Mouse (Mus musculus) hindbrain, embryonic 16.5 days (tissue): Measurements from ENCODE around the gene Micu1. TPM values are rescaled to one million over a fixed set of nuclear protein-coding genes. Genes with fewer than 3 reads are reported as not detected.

ENCODE experiments used
- ATAC-seq: fragments of 200-750 bp; cut with Nextera tagmentation; 2 replicates; pipeline ENCODE4 v1.8.0; 2017; ENCODE audit warnings: moderate TSS enrichment, moderate library complexity
- H3K27ac ChIP-seq: fragments of 300-500 bp; sonication (generic); 2 replicates; pipeline ENCODE4 v1.5.1; 2014; ENCODE audit warnings: low read depth, mild to moderate bottlenecking, control low read depth, low read length, moderate library complexity
- H3K27me3 ChIP-seq: fragments of 300-500 bp; sonication (generic); replicated peaks from 2 replicates; pipeline ENCODE4 v1.6.1; 2014; ENCODE audit warnings: low read length; ENCODE audit not compliant: control insufficient read depth, insufficient read depth
- H3K36me3 ChIP-seq: fragments of 300-500 bp; sonication (generic); 2 replicates; pipeline ENCODE4 v1.6.1; 2014; ENCODE audit warnings: mild to moderate bottlenecking, low read length, moderate library complexity, mixed read lengths; ENCODE audit not compliant: control insufficient read depth, insufficient read depth
- H3K4me1 ChIP-seq: fragments of 300-500 bp; sonication (generic); 2 replicates; pipeline ENCODE4 v1.6.1; 2014; ENCODE audit warnings: low read depth, low read length; ENCODE audit not compliant: control insufficient read depth, insufficient read depth
- H3K4me2 ChIP-seq: fragments of 300-500 bp; sonication (generic); 2 replicates; pipeline ENCODE4 v1.6.1; 2014; ENCODE audit warnings: mild to moderate bottlenecking, low read length, control low read depth, moderate library complexity
- H3K4me3 ChIP-seq: fragments of 300-500 bp; sonication (generic); 2 replicates; pipeline ENCODE4 v1.5.1; 2014; ENCODE audit warnings: mild to moderate bottlenecking, low read length, control low read depth, moderate library complexity
- H3K9ac ChIP-seq: fragments of 300-500 bp; sonication (generic); 2 replicates; pipeline ENCODE4 v1.6.1; 2014; ENCODE audit warnings: low read depth, mild to moderate bottlenecking, control low read depth, low read length, moderate library complexity
- H3K9me3 ChIP-seq: fragments of 300-500 bp; sonication (generic); 2 replicates; pipeline ENCODE4 v1.6.1; 2014; ENCODE audit warnings: mild to moderate bottlenecking, low read length, moderate library complexity; ENCODE audit not compliant: control insufficient read depth
- WGBS: fragments of 180-500 bp; shearing (Covaris S2); extraction: QIAGEN DNeasy Blood & Tissue Kit; methylation state at CpG from one replicate; pipeline ENCODE4 v1.1.7; 2014; 5-methylcytosine and 5-hydroxymethylcytosine counted together
- polyA plus RNA-seq: library from polyadenylated mRNA; unstranded; fragments of >200 nt; fragmentation: Nextera tagmentation; extraction: Ambion mirVana; gene quantifications from 2 replicates; pipeline ENCODE4 v1.2.1, GENCODE M21; 2015

Micu1 gene
- polyA plus RNA-seq, 1 experiment from 2014 or later, result 85.0 TPM

DNA sequence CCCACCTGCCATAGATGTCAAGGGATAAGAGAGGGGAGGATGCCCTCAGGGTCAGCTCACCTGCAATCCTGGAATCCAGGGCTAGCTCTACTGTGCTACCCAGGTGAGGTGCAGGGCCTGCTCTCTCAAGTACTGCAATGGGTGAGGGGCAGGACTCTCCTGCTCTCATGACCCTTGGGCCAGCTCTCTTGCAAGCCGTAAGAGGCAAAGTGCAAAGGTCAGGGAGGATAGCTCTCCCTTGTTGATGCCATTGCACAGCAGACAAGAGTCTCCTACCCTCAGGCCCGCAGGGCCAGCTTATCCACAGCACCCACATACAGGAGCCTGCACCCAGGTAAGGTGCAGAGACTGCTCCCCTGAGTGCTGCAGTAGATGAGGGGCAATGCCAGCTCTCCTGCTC is 15.2 kb upstream of the Micu1 start:
- Histone ChIP-seq H3K9ac (no peak overlapping the region), H3K4me3 (no peak overlapping the region), H3K27me3 (no peaks in the 10 kb centered on the region), H3K27ac (no peak overlapping the region), H3K36me3 (no peaks in the 10 kb centered on the region), H3K4me2 (no peak overlapping the region), H3K4me1 (no peaks in the 10 kb centered on the region), H3K9me3 (no peaks in the 10 kb centered on the region)
- no peak for ATAC-seq
- 79% methylated on average over 2 of the region's 2 CpGs for WGBS

DNA sequence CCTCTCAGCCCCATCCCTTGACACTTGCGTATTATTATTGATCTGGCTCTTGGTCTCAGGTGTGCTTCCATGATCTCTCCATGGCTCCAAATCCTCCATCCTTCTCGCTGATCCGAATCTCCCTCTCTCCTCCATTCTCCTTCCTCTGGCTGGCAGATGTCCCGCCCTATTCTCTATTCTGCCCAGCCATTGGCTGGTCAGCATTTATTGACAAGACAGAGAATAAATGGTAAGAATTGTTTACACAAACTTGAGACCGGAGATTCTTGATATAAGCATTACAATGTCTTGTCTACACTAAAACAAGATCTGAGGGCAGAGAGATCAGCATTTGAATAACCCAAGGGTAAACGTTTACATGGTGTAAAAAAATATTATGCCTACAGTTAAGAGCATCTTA is 12.4 kb upstream of the Micu1 start:
- H3K4me1 ChIP-seq, result no peaks in the 10 kb centered on the region
- 54% methylated on average over 6 of the region's 6 CpGs for WGBS
- no peak overlapping the region for H3K27ac ChIP-seq
- no peak overlapping the region for H3K4me2 ChIP-seq
- H3K9ac ChIP-seq, result no peak overlapping the region
- no peaks in the 10 kb centered on the region for H3K36me3 ChIP-seq
- no peak overlapping the region for H3K4me3 ChIP-seq
- H3K9me3 ChIP-seq, result no peaks in the 10 kb centered on the region
- no peak for ATAC-seq
- H3K27me3 ChIP-seq, result no peaks in the 10 kb centered on the region

DNA sequence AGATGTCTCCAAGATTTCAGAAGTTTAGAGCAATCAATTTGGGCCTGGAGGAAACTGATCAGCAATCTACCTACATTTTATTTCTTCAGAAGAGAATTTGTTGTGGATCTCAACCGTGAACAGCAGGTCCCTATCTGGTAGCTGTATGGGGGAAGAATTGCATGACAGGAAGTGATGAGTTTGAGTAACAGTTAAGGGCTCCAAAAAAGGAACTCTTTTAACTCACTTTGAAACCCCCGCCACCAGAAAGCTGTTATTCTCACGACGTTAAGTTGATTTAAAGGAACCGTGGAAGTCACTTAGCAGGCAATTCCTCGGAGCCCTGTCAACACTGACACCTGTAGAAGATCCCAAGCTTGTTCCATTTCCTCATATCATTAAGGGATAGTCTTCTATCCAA is 9.8 kb upstream of the Micu1 start:
- no peaks in the 10 kb centered on the region for H3K9me3 ChIP-seq
- no peak overlapping the region for H3K9ac ChIP-seq
- ATAC-seq, result no peak
- no peak overlapping the region for H3K27ac ChIP-seq
- H3K27me3 ChIP-seq, result no peaks in the 10 kb centered on the region
- H3K4me3 ChIP-seq, result no peak overlapping the region
- no peak overlapping the region for H3K4me2 ChIP-seq
- H3K36me3 ChIP-seq, result no peaks in the 10 kb centered on the region
- no peaks in the 10 kb centered on the region for H3K4me1 ChIP-seq
- 86% methylated on average over 6 of the region's 6 CpGs for WGBS

DNA sequence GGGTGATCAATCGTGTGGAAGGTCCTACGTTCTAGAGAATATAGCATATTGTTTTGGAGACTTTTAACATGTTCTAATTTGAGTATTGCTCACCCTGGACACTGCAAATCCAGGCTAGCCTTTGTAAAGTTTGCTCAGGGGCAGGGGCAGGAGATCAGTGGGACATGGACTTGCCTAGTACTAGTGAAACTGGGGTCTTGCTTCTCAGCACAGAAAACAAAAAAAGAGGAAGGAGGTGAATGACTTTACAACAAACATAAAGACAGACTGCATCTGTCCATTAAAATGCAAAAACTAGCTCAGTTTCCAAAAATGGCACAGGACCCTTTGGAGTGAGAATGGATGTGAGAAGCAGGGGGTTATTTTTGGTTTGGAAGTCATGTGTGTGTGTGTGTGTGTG is 8.2 kb upstream of the Micu1 start:
- Histone ChIP-seq H3K36me3 (no peaks in the 10 kb centered on the region), H3K4me3 (no peak overlapping the region), H3K4me1 (no peaks in the 10 kb centered on the region), H3K27ac (no peak overlapping the region), H3K9me3 (no peaks in the 10 kb centered on the region), H3K4me2 (no peak overlapping the region), H3K27me3 (no peaks in the 10 kb centered on the region), H3K9ac (no peak overlapping the region)
- no peak for ATAC-seq
- 84% methylated on average over 2 of the region's 2 CpGs for WGBS

DNA sequence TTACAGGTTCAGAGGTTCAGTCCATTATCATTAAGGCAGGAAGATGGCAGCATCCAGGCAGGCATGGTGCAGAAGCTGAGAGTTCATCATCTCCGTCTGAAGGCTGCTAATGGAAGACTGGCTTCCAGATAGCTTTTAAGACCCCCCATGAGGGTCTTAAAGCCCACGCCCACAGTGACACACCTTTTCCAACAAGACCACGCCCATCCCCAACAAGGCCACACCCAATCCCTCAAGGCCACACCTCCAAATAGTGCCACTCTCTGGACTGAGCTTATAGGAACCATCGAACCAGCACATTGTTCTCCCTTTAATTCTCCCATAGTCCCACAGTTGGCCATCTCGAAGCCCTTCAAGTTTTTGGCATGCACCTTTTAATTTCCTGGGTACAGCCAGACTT is 2.8 kb upstream of the Micu1 start:
- Histone ChIP-seq H3K4me2 (no peak overlapping the region), H3K9me3 (no peaks in the 10 kb centered on the region), H3K4me1 (peaks cover 8% of the 10 kb centered on the region), H3K36me3 (no peaks in the 10 kb centered on the region), H3K27ac (no peak overlapping the region), H3K9ac (no peak overlapping the region), H3K27me3 (no peaks in the 10 kb centered on the region), H3K4me3 (no peak overlapping the region)
- 80% methylated on average over 5 of the region's 5 CpGs for WGBS
- ATAC-seq, result no peak

DNA sequence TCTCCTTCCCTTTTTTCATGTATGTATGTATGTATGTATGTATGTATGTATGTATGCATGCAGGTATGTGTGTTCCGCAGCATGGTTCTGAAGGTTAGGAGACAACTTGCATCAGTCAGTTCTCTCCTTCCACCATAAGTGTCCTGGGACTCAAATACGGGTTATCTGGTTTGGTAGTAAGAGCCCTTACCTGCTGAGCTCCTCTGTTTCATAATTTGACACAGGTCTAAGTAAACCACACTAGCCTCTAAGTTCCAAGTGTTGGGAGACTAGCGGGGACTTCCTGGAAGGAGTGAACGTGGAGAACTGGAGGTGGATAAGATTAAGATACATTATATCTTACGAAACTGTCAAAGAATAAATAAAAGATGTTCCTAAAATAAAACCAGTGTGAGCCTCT is 472 bp upstream of the Micu1 start:
- WGBS, result 44% methylated on average over 5 of the region's 5 CpGs
- Histone ChIP-seq H3K27ac (no peak overlapping the region), H3K36me3 (no peaks in the 10 kb centered on the region), H3K9ac (no peak overlapping the region), H3K4me2 (peak overlapping the region; percentile 80), H3K4me3 (peak overlapping the region; percentile 71), H3K9me3 (no peaks in the 10 kb centered on the region), H3K27me3 (no peaks in the 10 kb centered on the region), H3K4me1 (peaks cover 8% of the 10 kb centered on the region)
- no peak; the same call in 1 of the 2 replicates for ATAC-seq

DNA sequence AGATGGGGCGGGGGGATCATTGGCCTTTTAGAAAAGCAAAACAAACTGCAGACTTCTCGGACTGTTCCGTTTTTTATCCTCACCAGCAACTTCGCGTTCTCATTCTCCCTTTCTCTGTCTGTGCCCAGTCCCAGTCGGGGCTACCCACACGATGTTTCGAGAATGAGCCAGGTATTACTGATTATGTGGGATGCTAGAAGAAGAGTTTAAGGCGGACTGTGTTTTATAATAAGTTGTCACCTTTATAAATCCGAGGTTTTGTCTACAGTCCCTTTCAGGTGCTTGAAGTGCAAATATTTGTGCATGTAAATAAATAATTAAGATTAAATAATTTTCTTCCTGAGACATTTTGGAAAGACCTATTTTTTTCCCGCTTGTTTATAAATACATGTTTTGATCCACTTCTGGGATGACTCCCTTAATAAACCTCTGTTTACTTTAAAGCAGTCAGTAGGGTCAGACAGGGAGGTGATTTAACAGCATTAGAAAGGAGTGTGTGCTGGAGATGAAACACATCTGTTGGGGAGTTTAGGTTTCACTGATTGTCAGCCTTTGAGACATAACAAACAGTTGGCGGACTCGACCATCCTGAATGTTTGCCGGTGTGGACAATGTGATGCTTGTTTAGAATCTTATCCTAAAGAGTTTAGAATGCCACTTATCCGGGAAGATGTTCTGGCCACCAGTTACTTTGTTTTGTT is 933 bp downstream of the Micu1 start:
- Histone ChIP-seq H3K4me2 (peak overlapping the region; percentile 80), H3K36me3 (no peaks in the 10 kb centered on the region), H3K4me3 (peak overlapping the region; percentile 71), H3K27me3 (no peaks in the 10 kb centered on the region), H3K27ac (no peak overlapping the region), H3K9me3 (no peaks in the 10 kb centered on the region), H3K9ac (peak overlapping the region; percentile 72), H3K4me1 (peaks cover 8% of the 10 kb centered on the region)
- 11% methylated on average over 15 of the region's 15 CpGs for WGBS
- 0 out of 2 replicates have a peak, but pooled peaks have one; percentile 5 for ATAC-seq

DNA sequence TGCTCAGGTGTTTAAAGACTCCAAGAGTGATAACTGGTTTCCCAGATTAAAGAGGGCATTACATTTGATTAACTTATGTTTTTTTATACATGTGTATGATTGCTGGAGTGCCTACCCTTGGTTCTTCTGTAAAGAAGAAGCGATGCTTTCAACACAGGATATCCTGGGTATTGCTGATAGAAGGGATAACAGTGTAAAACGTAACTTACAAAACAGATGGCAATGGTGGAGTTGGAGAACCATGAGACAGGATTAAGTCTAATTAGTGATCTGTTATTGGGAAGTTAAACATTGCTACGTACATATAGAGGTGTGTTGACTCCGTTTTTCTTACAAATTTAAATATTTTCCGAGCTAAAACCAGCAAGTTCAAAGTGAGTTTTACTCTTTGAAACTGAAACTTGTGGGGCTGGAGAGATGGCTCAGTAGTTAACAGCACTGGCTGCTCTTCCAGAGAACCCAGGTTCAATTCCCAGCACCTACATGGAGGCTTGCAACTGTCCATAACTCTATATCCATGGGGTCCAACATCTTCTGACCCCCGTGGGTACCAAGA is 4.8 kb downstream of the Micu1 start:
- H3K27me3 ChIP-seq, result no peaks in the 10 kb centered on the region
- no peaks in the 10 kb centered on the region for H3K9me3 ChIP-seq
- no peak overlapping the region for H3K9ac ChIP-seq
- 92% methylated on average over 6 of the region's 6 CpGs for WGBS
- H3K36me3 ChIP-seq, result no peaks in the 10 kb centered on the region
- H3K27ac ChIP-seq, result no peak overlapping the region
- peaks cover 8% of the 10 kb centered on the region for H3K4me1 ChIP-seq
- H3K4me2 ChIP-seq, result no peak overlapping the region
- H3K4me3 ChIP-seq, result no peak overlapping the region
- no peak for ATAC-seq

DNA sequence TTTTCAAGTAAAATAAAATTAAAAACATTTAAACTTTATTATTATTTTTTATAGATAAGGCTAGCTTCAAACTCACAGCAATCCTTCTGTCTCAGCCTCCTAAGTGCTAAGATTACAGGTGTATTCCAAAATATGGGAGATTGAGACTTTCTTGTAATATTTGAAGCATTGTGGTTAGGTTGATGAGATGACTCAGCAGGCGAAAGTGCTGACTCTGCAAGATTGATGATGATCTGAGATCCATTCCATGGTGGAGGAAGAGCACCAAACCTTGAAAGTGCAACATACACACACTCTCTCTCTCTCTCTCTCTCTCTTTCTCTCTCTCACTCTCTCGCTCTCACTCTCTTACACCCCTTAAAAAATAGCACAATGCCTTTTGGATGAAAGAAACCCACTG is 5.3 kb downstream of the Micu1 start:
- no peak overlapping the region for H3K4me3 ChIP-seq
- H3K27me3 ChIP-seq, result no peaks in the 10 kb centered on the region
- peaks cover 8% of the 10 kb centered on the region for H3K4me1 ChIP-seq
- no peaks in the 10 kb centered on the region for H3K9me3 ChIP-seq
- no peak for ATAC-seq
- no peak overlapping the region for H3K27ac ChIP-seq
- H3K9ac ChIP-seq, result no peak overlapping the region
- H3K4me2 ChIP-seq, result no peak overlapping the region
- no peaks in the 10 kb centered on the region for H3K36me3 ChIP-seq
- WGBS, result 96% methylated on average over 2 of the region's 2 CpGs
